Mouse (Mus musculus): ENCODE data around the gene Kctd13. TPM values are rescaled to one million over a fixed set of nuclear protein-coding genes. Genes with fewer than 3 reads are reported as not detected.

The Kctd13 gene
- polyA plus RNA-seq (2012; rRNA removed) (21.4 and 24.4 TPM in 2 replicates), polyA plus RNA-seq (2014; fragmentation: Nextera tagmentation; extraction: Ambion mirVana) (14.2 and 16.6 TPM in 2 replicates)

GRCm38 (mm10) chr7:126928384-126929037, at the start of gene Kctd13:
Gene Kctd13 (plus strand): TSS chr7:126928879.
- H3K9me3 ChIP-seq (ENCODE audit: control insufficient read depth, low read length), result no peaks in the 10 kb centered on the region
- H3K27ac ChIP-seq (replicated peaks; ENCODE audit: low read depth, low read length), result peak within 1 kb of the TSS; percentile 68; the same call in 1 of the 2 replicates
- TF ChIP-seq POLR2A (IDR thresholded peaks at IDR 0.05; ENCODE audit: borderline replicate concordance, extremely low read depth, insufficient read depth, insufficient read length), result peak; percentile 89; the same call in 1 of the 2 replicates
- peaks cover 9% of the 10 kb centered on the region for H3K4me1 ChIP-seq (ENCODE audit: control insufficient read depth, insufficient read depth, low read length)
- peak within 1 kb of the TSS; percentile 91 for H3K4me2 ChIP-seq (replicated peaks; ENCODE audit: low read depth, low read length, severe bottlenecking)
- H3K4me3 ChIP-seq (replicated peaks; ENCODE audit: low read length), result peak within 1 kb of the TSS; percentile 85
- H3K36me3 ChIP-seq (ENCODE audit: control insufficient read depth, insufficient read depth, low read length), result peaks cover 13% of the 10 kb centered on the region
- peak; percentile 91 for DNase-seq (ENCODE audit: low spot score)
- H3K27me3 ChIP-seq (ENCODE audit: control insufficient read depth, insufficient read depth, low read length), result no peaks in the 10 kb centered on the region
- H3K9ac ChIP-seq (ENCODE audit: low read depth, low read length, severe bottlenecking), result peak within 1 kb of the TSS; percentile 81
- 3% methylated on average over 48 of the region's 56 CpGs for WGBS
- ATAC-seq (ENCODE audit: low FRiP score, low read depth), result peak; percentile 97

GRCm38 (mm10) chr7:126881040-126881439, 47.6 kb upstream of the Kctd13 start:
- H3K4me2 ChIP-seq (replicated peaks; ENCODE audit: low read depth, low read length, severe bottlenecking), result peak overlapping the region; percentile 98; the same call in 1 of the 2 replicates
- no peak overlapping the region for H3K4me3 ChIP-seq (replicated peaks; ENCODE audit: low read length)
- H3K4me1 ChIP-seq (ENCODE audit: control insufficient read depth, insufficient read depth, low read length), result peaks cover 24% of the 10 kb centered on the region
- 75% methylated on average over 6 of the region's 6 CpGs for WGBS
- peaks cover 46% of the 10 kb centered on the region for H3K36me3 ChIP-seq (ENCODE audit: control insufficient read depth, insufficient read depth, low read length)
- no peaks in the 10 kb centered on the region for H3K9me3 ChIP-seq (ENCODE audit: control insufficient read depth, low read length)
- no peak for DNase-seq (ENCODE audit: low spot score)
- 0 out of 2 replicates have a peak overlapping the region, but pooled peaks have one; percentile 26 for H3K27ac ChIP-seq (replicated peaks; ENCODE audit: low read depth, low read length)
- 0 out of 2 replicates have a peak overlapping the region, but pooled peaks have one; percentile 56 for H3K9ac ChIP-seq (ENCODE audit: low read depth, low read length, severe bottlenecking)
- no peak for TF ChIP-seq POLR2A (IDR thresholded peaks at IDR 0.05; ENCODE audit: borderline replicate concordance, extremely low read depth, insufficient read depth, insufficient read length)
- no peaks in the 10 kb centered on the region for H3K27me3 ChIP-seq (ENCODE audit: control insufficient read depth, insufficient read depth, low read length)
- ATAC-seq (ENCODE audit: low FRiP score, low read depth), result no peak

- H3K9ac ChIP-seq (ENCODE audit: low read depth, low read length, severe bottlenecking), result peak overlapping the region; percentile 56
- H3K4me1 ChIP-seq (ENCODE audit: control insufficient read depth, insufficient read depth, low read length), result peaks cover 24% of the 10 kb centered on the region
- DNase-seq (ENCODE audit: low spot score), result no peak
- ATAC-seq (ENCODE audit: low FRiP score, low read depth), result no peak
- H3K27me3 ChIP-seq (ENCODE audit: control insufficient read depth, insufficient read depth, low read length), result no peaks in the 10 kb centered on the region
- peak overlapping the region; percentile 98 for H3K4me2 ChIP-seq (replicated peaks; ENCODE audit: low read depth, low read length, severe bottlenecking)
- H3K36me3 ChIP-seq (ENCODE audit: control insufficient read depth, insufficient read depth, low read length), result peaks cover 18% of the 10 kb centered on the region
- H3K27ac ChIP-seq (replicated peaks; ENCODE audit: low read depth, low read length), result peak overlapping the region; percentile 81
- peak overlapping the region; percentile 57 for H3K4me3 ChIP-seq (replicated peaks; ENCODE audit: low read length)
- no peaks in the 10 kb centered on the region for H3K9me3 ChIP-seq (ENCODE audit: control insufficient read depth, low read length)
- TF ChIP-seq POLR2A (IDR thresholded peaks at IDR 0.05; ENCODE audit: borderline replicate concordance, extremely low read depth, insufficient read depth, insufficient read length), result no peak
- under 1% methylated on average over 14 of the region's 15 CpGs for WGBS
Measured at GRCm38 (mm10) chr7:126883731-126884181, 44.9 kb upstream of the Kctd13 start.

- peak; percentile 67; the same call in 1 of the 2 replicates for TF ChIP-seq POLR2A (IDR thresholded peaks at IDR 0.05; ENCODE audit: borderline replicate concordance, extremely low read depth, insufficient read depth, insufficient read length)
- H3K27me3 ChIP-seq (ENCODE audit: control insufficient read depth, insufficient read depth, low read length), result no peaks in the 10 kb centered on the region
- peak within 1 kb of the TSS; percentile 98 for H3K4me2 ChIP-seq (replicated peaks; ENCODE audit: low read depth, low read length, severe bottlenecking)
- H3K4me1 ChIP-seq (ENCODE audit: control insufficient read depth, insufficient read depth, low read length), result peaks cover 24% of the 10 kb centered on the region
- DNase-seq (ENCODE audit: low spot score), result peak; percentile 98
- peak within 1 kb of the TSS; percentile 81 for H3K27ac ChIP-seq (replicated peaks; ENCODE audit: low read depth, low read length)
- H3K4me3 ChIP-seq (replicated peaks; ENCODE audit: low read length), result peak within 1 kb of the TSS; percentile 57
- no peaks in the 10 kb centered on the region for H3K9me3 ChIP-seq (ENCODE audit: control insufficient read depth, low read length)
- peaks cover 11% of the 10 kb centered on the region for H3K36me3 ChIP-seq (ENCODE audit: control insufficient read depth, insufficient read depth, low read length)
- H3K9ac ChIP-seq (ENCODE audit: low read depth, low read length, severe bottlenecking), result peak within 1 kb of the TSS; percentile 56
- WGBS, result under 1% methylated on average over 54 of the region's 56 CpGs
- ATAC-seq (ENCODE audit: low FRiP score, low read depth), result peak; percentile 99
Measured at GRCm38 (mm10) chr7:126884286-126885164, 44.2 kb upstream of the Kctd13 start, which contains the start of gene Taok2. Gene Taok2 (minus strand): TSS chr7:126884703.

- Histone ChIP-seq H3K9me3 (ENCODE audit: control insufficient read depth, low read length) (no peaks in the 10 kb centered on the region), H3K36me3 (ENCODE audit: control insufficient read depth, insufficient read depth, low read length) (peaks cover 5% of the 10 kb centered on the region; the same call in 1 of the 2 replicates), H3K27ac (replicated peaks; ENCODE audit: low read depth, low read length) (no peak overlapping the region), H3K27me3 (ENCODE audit: control insufficient read depth, insufficient read depth, low read length) (no peaks in the 10 kb centered on the region), H3K4me3 (replicated peaks; ENCODE audit: low read length) (no peak overlapping the region), H3K4me1 (ENCODE audit: control insufficient read depth, insufficient read depth, low read length) (peaks cover 14% of the 10 kb centered on the region), H3K9ac (ENCODE audit: low read depth, low read length, severe bottlenecking) (no peak overlapping the region), H3K4me2 (replicated peaks; ENCODE audit: low read depth, low read length, severe bottlenecking) (no peak overlapping the region)
- ATAC-seq (ENCODE audit: low FRiP score, low read depth) (no peak), DNase-seq (ENCODE audit: low spot score) (no peak)
- no peak for TF ChIP-seq POLR2A (IDR thresholded peaks at IDR 0.05; ENCODE audit: borderline replicate concordance, extremely low read depth, insufficient read depth, insufficient read length)
- WGBS, result 84% methylated on average over 5 of the region's 5 CpGs
Measured at GRCm38 (mm10) chr7:126887281-126887680, 41.4 kb upstream of the Kctd13 start.
